Mouse (Mus musculus): Measurements from ENCODE around the gene Iqck. TPM values are rescaled to one million over a fixed set of nuclear protein-coding genes. Genes with fewer than 3 reads are reported as not detected.

The Iqck gene
- total RNA-seq, 1 experiment = 1.8 TPM

DNA sequence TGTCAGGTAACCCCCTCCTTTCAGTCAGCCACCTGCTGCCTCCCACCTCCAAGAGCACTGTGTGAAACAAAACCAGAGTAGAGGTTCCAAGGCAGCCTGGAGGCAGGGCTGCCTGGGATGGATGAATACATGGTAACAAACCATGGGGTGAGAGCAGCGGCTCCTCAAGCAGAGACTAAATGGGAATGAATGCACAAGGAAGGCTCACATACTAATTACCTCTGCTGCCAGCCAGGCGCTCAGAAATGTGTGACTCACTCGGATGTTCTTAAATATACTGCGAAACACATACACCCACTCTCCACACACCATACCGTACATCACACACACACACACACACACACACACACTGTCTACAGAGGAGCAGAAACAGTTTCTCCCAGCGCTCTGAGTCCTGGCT lies 134.7 kb downstream of the Iqck start:
- Histone ChIP-seq H3K9ac (ENCODE audit: insufficient read depth, low read depth, low read length, poor library complexity, severe bottlenecking) (no peak overlapping the region), H3K36me3 (ENCODE audit: control insufficient read depth, insufficient read depth, low read length, poor library complexity, severe bottlenecking) (no peaks in the 10 kb centered on the region; the same call in 1 of the 2 replicates), H3K9me3 (ENCODE audit: control insufficient read depth, insufficient read depth, low read depth, low read length) (no peaks in the 10 kb centered on the region), H3K4me1 (ENCODE audit: control insufficient read depth in 2 of 2, insufficient read depth in 2 of 2, low read length in 2 of 2, poor library complexity in 1 of 2) (peaks cover 4 to 15% of the 10 kb centered on the region in 2 experiments; a peak in 3 of 4 replicates), H3K4me3 (ENCODE audit: insufficient read depth in 1 of 2, low read depth in 1 of 2, low read length in 2 of 2, poor library complexity in 1 of 2, severe bottlenecking in 1 of 2) (no peak overlapping the region), H3K27ac (ENCODE audit: insufficient read depth, low read depth, low read length, poor library complexity, severe bottlenecking) (no peak overlapping the region)
- TF ChIP-seq ZNF384 (IDR thresholded peaks at IDR 0.05; ENCODE audit: low read depth, low read length) = no peak
- TF ChIP-seq CHD2 (IDR thresholded peaks at IDR 0.05; ENCODE audit: low read depth, low read length) = no peak
- no peak for TF ChIP-seq ZC3H11A (IDR thresholded peaks at IDR 0.05; ENCODE audit: borderline replicate concordance, low read depth, low read length)
- TF ChIP-seq MAFK (IDR thresholded peaks at IDR 0.05; ENCODE audit: insufficient read depth, low read depth, low read length) = no peak
- no peak for TF ChIP-seq HCFC1 (IDR thresholded peaks at IDR 0.05; ENCODE audit: borderline replicate concordance, insufficient read depth, low read length)
- no peak for DNase-seq (ENCODE audit: low read depth, low spot score)
- in situ Hi-C loops (cut with MboI; ENCODE audit: low sequenced_read_pairs in 2 of 2, unreplicated experiment in 2 of 2) = loop anchor here (10.0 kb wide), 2 partner anchors 115 to 225 kb away; no protein-coding TSS in a partner anchor

DNA sequence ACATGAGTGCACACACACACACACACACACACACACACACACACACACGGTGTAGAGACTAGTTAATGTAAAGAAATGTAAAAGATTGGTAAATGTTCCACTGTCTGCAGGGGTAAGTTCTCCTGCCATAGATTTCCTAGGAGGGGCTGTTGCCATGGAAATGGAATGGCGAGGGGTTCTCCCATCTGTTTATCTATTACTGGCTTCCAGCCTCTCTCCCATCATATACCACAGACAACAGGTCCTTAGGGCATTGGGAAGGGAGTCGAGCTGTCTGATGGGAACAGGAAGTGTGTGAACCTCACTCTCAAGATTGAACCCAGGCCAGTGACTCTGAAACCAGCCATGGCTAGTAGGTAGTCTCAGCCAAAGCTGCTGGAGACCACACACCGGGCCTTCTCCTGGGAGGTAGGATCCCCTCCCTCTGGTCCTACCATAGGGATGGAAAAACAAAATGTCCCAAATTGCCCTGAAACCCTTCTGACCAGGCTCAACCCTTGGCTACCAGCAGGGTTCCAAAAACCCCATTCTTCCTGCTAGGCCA lies 135.9 kb downstream of the Iqck start:
- in situ Hi-C loops (cut with MboI; ENCODE audit: low sequenced_read_pairs in 2 of 2, unreplicated experiment in 2 of 2) = loop anchor here (10.0 kb wide), 2 partner anchors 117 to 227 kb away; no protein-coding TSS in a partner anchor
- H3K4me3 ChIP-seq (ENCODE audit: insufficient read depth in 1 of 2, low read depth in 1 of 2, low read length in 2 of 2, poor library complexity in 1 of 2, severe bottlenecking in 1 of 2) = no peak overlapping the region
- H3K9ac ChIP-seq (ENCODE audit: insufficient read depth, low read depth, low read length, poor library complexity, severe bottlenecking) = no peak overlapping the region
- peaks cover 4 to 22% of the 10 kb centered on the region in 2 experiments; a peak in 3 of 4 replicates for H3K4me1 ChIP-seq (ENCODE audit: control insufficient read depth in 2 of 2, insufficient read depth in 2 of 2, low read length in 2 of 2, poor library complexity in 1 of 2)
- no peaks in the 10 kb centered on the region for H3K9me3 ChIP-seq (ENCODE audit: control insufficient read depth, insufficient read depth, low read depth, low read length)
- no peak overlapping the region for H3K27ac ChIP-seq (ENCODE audit: insufficient read depth, low read depth, low read length, poor library complexity, severe bottlenecking)
- H3K36me3 ChIP-seq (ENCODE audit: control insufficient read depth, insufficient read depth, low read length, poor library complexity, severe bottlenecking) = no peaks in the 10 kb centered on the region; the same call in 1 of the 2 replicates
- no peak for TF ChIP-seq ZNF384 (IDR thresholded peaks at IDR 0.05; ENCODE audit: low read depth, low read length)
- TF ChIP-seq ZC3H11A (IDR thresholded peaks at IDR 0.05; ENCODE audit: borderline replicate concordance, low read depth, low read length) = no peak
- no peak for TF ChIP-seq CHD2 (IDR thresholded peaks at IDR 0.05; ENCODE audit: low read depth, low read length)
- no peak for TF ChIP-seq HCFC1 (IDR thresholded peaks at IDR 0.05; ENCODE audit: borderline replicate concordance, insufficient read depth, low read length)
- no peak for TF ChIP-seq MAFK (IDR thresholded peaks at IDR 0.05; ENCODE audit: insufficient read depth, low read depth, low read length)
- no peak for DNase-seq (ENCODE audit: low read depth, low spot score)

DNA sequence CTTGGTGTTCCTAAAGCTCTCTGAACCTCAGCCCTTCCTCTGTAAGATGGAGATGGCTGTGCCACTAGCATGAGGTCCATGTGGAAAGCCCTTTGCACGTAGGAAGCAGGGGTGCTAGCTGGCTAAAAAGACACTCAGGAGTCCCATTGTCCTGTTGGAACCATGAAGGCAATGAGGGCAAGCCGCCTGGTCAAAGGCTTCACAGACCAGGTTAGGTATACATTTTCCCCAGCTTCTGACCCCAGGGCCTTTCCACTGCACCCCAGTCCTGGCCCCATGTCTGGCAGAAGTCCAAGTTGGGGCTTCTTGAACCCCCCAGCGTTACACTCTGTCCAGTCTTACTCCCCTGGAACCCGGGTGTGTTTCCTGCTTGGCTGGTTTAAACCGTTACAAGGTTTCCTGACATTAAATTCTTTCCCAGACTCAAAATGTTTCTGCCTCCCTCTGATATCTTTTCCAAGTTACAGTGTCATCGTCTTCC lies 136.6 kb downstream of the Iqck start:
- TF ChIP-seq ZC3H11A (IDR thresholded peaks at IDR 0.05; ENCODE audit: borderline replicate concordance, low read depth, low read length) = no peak
- no peak for TF ChIP-seq HCFC1 (IDR thresholded peaks at IDR 0.05; ENCODE audit: borderline replicate concordance, insufficient read depth, low read length)
- no peak for TF ChIP-seq ZNF384 (IDR thresholded peaks at IDR 0.05; ENCODE audit: low read depth, low read length)
- TF ChIP-seq CHD2 (IDR thresholded peaks at IDR 0.05; ENCODE audit: low read depth, low read length) = no peak
- no peak for TF ChIP-seq MAFK (IDR thresholded peaks at IDR 0.05; ENCODE audit: insufficient read depth, low read depth, low read length)
- Histone ChIP-seq H3K36me3 (ENCODE audit: control insufficient read depth, insufficient read depth, low read length, poor library complexity, severe bottlenecking) (no peaks in the 10 kb centered on the region; the same call in 1 of the 2 replicates), H3K27ac (ENCODE audit: insufficient read depth, low read depth, low read length, poor library complexity, severe bottlenecking) (0 out of 2 replicates have a peak overlapping the region, but pooled peaks have one; percentile 24), H3K9ac (ENCODE audit: insufficient read depth, low read depth, low read length, poor library complexity, severe bottlenecking) (no peak overlapping the region), H3K4me1 (ENCODE audit: control insufficient read depth in 2 of 2, insufficient read depth in 2 of 2, low read length in 2 of 2, poor library complexity in 1 of 2) (peaks cover 4 to 22% of the 10 kb centered on the region in 2 experiments; a peak in 3 of 4 replicates), H3K9me3 (ENCODE audit: control insufficient read depth, insufficient read depth, low read depth, low read length) (no peaks in the 10 kb centered on the region), H3K4me3 (ENCODE audit: insufficient read depth in 1 of 2, low read depth in 1 of 2, low read length in 2 of 2, poor library complexity in 1 of 2, severe bottlenecking in 1 of 2) (no peak overlapping the region)
- no peak for DNase-seq (ENCODE audit: low read depth, low spot score)
- in situ Hi-C loops (cut with MboI; ENCODE audit: low sequenced_read_pairs in 2 of 2, unreplicated experiment in 2 of 2) = loop anchor here (10.0 kb wide), 2 partner anchors 117 to 227 kb away; no protein-coding TSS in a partner anchor

DNA sequence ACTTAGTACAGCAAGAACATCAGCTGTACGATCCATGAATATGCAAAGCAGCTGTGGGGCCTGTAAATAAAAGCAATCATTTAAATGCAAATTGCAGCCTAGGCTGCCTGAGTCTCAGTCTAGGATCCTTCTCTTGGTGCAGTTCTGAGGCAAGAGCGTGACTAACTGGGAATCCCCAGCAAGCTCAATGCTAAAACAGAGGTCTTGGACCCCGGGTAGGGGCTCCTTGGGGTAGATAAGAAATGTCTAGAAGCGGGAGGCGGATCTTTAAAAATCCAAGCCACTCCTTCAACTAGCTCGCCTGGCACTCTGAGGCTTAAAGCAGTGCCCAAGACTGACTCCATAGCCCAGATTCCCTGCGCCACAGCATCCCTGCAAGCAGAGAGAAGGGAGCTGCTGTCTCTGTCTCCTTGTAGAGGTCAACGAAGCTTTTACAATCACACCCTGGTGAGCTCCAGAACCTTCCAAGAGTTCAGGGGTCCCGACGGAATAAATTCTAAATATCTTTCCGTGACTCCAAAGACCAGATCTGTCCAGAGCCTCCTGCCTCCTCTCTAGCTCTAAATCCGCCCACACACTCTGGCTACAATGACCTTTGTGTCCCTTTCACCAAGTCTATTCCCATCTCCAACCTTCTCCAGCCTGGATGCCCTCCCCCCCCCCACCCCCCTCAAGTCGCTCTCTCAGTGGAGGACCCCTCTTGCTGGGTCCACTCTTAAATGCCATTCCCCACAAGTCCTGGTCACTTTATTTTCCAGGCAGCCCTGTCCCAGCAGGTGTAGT lies 137.3 kb downstream of the Iqck start:
- in situ Hi-C loops (cut with MboI; ENCODE audit: low sequenced_read_pairs in 2 of 2, unreplicated experiment in 2 of 2) = loop anchor here (10.0 kb wide), 2 partner anchors 118 to 228 kb away; no protein-coding TSS in a partner anchor
- DNase-seq (ENCODE audit: low read depth, low spot score) = no peak
- Histone ChIP-seq H3K27ac (ENCODE audit: insufficient read depth, low read depth, low read length, poor library complexity, severe bottlenecking) (no peak overlapping the region; the same call in 1 of the 2 replicates), H3K4me1 (ENCODE audit: control insufficient read depth in 2 of 2, insufficient read depth in 2 of 2, low read length in 2 of 2, poor library complexity in 1 of 2) (peaks cover 4 to 22% of the 10 kb centered on the region in 2 experiments; a peak in 3 of 4 replicates), H3K36me3 (ENCODE audit: control insufficient read depth, insufficient read depth, low read length, poor library complexity, severe bottlenecking) (no peaks in the 10 kb centered on the region; the same call in 1 of the 2 replicates), H3K9ac (ENCODE audit: insufficient read depth, low read depth, low read length, poor library complexity, severe bottlenecking) (no peak overlapping the region), H3K4me3 (ENCODE audit: insufficient read depth in 1 of 2, low read depth in 1 of 2, low read length in 2 of 2, poor library complexity in 1 of 2, severe bottlenecking in 1 of 2) (peak overlapping the region; percentile 14 to 25; a peak in 3 of 4 replicates), H3K9me3 (ENCODE audit: control insufficient read depth, insufficient read depth, low read depth, low read length) (no peaks in the 10 kb centered on the region)
- TF ChIP-seq HCFC1 (IDR thresholded peaks at IDR 0.05; ENCODE audit: borderline replicate concordance, insufficient read depth, low read length) = no peak
- TF ChIP-seq ZNF384 (IDR thresholded peaks at IDR 0.05; ENCODE audit: low read depth, low read length) = no peak
- no peak for TF ChIP-seq CHD2 (IDR thresholded peaks at IDR 0.05; ENCODE audit: low read depth, low read length)
- TF ChIP-seq MAFK (IDR thresholded peaks at IDR 0.05; ENCODE audit: insufficient read depth, low read depth, low read length) = no peak
- no peak for TF ChIP-seq ZC3H11A (IDR thresholded peaks at IDR 0.05; ENCODE audit: borderline replicate concordance, low read depth, low read length)

Measured in ES-E14 (cell line).